Mouse (Mus musculus) hindbrain, postnatal 0 days (tissue): ENCODE measurements around the gene Slit3. TPM values are rescaled to one million over a fixed set of nuclear protein-coding genes. Genes with fewer than 3 reads are reported as not detected.

Experiments
- ATAC-seq: fragments of 200-750 bp; cut with Nextera tagmentation; 2 replicates; pipeline ENCODE4 v1.8.0; 2017; ENCODE audit warnings: mild to moderate bottlenecking, moderate TSS enrichment, moderate library complexity
- DNase-seq: peaks from one replicate; pipeline ENCODE4 v3.0.0-alpha.2; 2015; ENCODE audit warnings: low spot score
- H3K27ac ChIP-seq: fragments of 300-500 bp; sonication (generic); 2 replicates; pipeline ENCODE4 v1.5.1; 2014; ENCODE audit warnings: mild to moderate bottlenecking
- H3K27me3 ChIP-seq: fragments of 300-500 bp; sonication (generic); 2 replicates; pipeline ENCODE4 v1.6.1; 2014; ENCODE audit warnings: low read length, mixed read lengths; ENCODE audit not compliant: insufficient read depth
- H3K36me3 ChIP-seq: fragments of 300-500 bp; sonication (generic); 2 replicates; pipeline ENCODE4 v1.6.1; 2014; ENCODE audit warnings: low read length, mixed read lengths; ENCODE audit not compliant: insufficient read depth
- H3K4me1 ChIP-seq: fragments of 300-500 bp; sonication (generic); 2 replicates; pipeline ENCODE4 v1.6.1; 2014; ENCODE audit warnings: antibody characterized with exemption, low read length, mixed read lengths; ENCODE audit not compliant: insufficient read depth
- H3K4me2 ChIP-seq: fragments of 300-500 bp; sonication (generic); 2 replicates; pipeline ENCODE4 v1.6.1; 2014; ENCODE audit warnings: low read depth, mild to moderate bottlenecking, low read length, moderate library complexity, mixed read lengths
- H3K4me3 ChIP-seq: fragments of 300-500 bp; sonication (generic); 2 replicates; pipeline ENCODE4 v1.5.1; 2014; ENCODE audit warnings: low read length
- H3K9ac ChIP-seq: fragments of 300-500 bp; sonication (generic); replicated peaks from 2 replicates; pipeline ENCODE4 v1.6.1; 2014; ENCODE audit warnings: mild to moderate bottlenecking, low read length, moderate library complexity, mixed read lengths
- H3K9me3 ChIP-seq: fragments of 300-500 bp; sonication (generic); 2 replicates; pipeline ENCODE4 v1.6.1; 2016; ENCODE audit warnings: low read length, mixed read lengths
- CTCF ChIP-seq: IDR thresholded peaks from 2 replicates; pipeline ENCODE4 v1.5.1; 2016; ENCODE audit warnings: antibody characterized with exemption, control low read depth, low read depth
- WGBS: fragments of 180-500 bp; shearing (Covaris S2); extraction: QIAGEN DNeasy Blood & Tissue Kit; methylation state at CpG from one replicate; pipeline ENCODE4 v1.1.7; 2014; 5-methylcytosine and 5-hydroxymethylcytosine counted together
- polyA plus RNA-seq: library from polyadenylated mRNA; unstranded; fragments of >200 nt; fragmentation: Nextera tagmentation; extraction: Ambion mirVana; gene quantifications from 2 replicates; pipeline ENCODE4 v1.2.1, GENCODE M21; 2015
- total RNA-seq: library from RNA; depleted of rRNA; stranded (reverse); fragments of >200 nt; gene quantifications from 2 replicates; pipeline ENCODE4 v1.2.3, GENCODE M21; 2014

Gene Slit3
- total and polyA plus RNA-seq, 2 experiments from 2014 or later = 4.9 to 13.4 TPM

DNA sequence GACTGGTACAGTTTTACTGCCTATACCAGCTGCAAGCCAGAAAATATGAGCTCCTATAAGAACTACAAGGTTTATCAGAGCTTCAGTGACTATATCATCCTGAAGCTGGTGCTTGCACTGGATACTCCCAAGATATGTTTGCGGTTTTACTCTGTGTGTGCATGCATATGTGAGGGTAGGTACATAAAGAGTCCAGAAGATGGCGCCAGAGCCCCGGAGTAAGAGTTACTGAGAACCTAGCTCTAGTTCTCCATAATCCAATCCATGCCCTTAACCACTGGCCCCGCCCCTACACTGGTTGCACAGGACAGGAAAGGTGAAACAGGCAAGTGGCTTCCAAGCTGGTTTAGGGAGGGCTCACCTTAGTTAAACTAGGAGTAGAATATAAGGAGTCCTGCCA lies 246.2 kb downstream of the Slit3 start:
- WGBS = 89% methylated on average over 4 of the region's 4 CpGs
- TF ChIP-seq CTCF = no peak; the same call in 1 of the 2 replicates
- Histone ChIP-seq H3K27ac (no peak overlapping the region), H3K36me3 (no peaks in the 10 kb centered on the region), H3K9ac (no peak overlapping the region), H3K27me3 (no peaks in the 10 kb centered on the region), H3K4me3 (no peak overlapping the region), H3K4me2 (no peak overlapping the region), H3K4me1 (0 out of 2 replicates have a peak, but pooled peaks cover 3% of the 10 kb centered on the region), H3K9me3 (0 out of 2 replicates have a peak, but pooled peaks cover 1% of the 10 kb centered on the region)
- DNase-seq (no peak), ATAC-seq (no peak)

DNA sequence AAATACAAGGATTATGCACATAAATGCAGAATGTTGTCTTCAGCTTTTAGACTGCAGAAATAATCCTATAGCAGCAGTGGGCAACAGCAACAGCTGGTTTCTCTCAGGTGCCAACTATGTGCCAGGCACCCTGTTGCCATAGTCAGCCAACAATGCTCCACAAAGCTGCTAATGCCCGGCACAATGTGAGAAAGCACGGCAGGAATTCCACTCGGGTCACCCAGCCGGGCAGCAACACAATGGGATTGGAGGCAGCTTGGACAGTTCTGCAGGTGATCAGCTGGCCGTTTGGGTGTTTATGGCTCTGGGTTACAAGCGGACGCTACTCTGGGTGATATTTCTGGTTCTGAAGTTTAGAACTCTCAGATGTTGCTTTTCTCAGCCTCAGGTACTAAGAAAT lies 248.9 kb downstream of the Slit3 start:
- no peak overlapping the region for H3K27ac ChIP-seq
- WGBS = 33% methylated on average over 7 of the region's 7 CpGs
- no peak for TF ChIP-seq CTCF
- 0 out of 2 replicates have a peak, but pooled peaks cover 3% of the 10 kb centered on the region for H3K4me1 ChIP-seq
- no peaks in the 10 kb centered on the region for H3K36me3 ChIP-seq
- no peak overlapping the region for H3K9ac ChIP-seq
- H3K9me3 ChIP-seq = 0 out of 2 replicates have a peak, but pooled peaks cover 4% of the 10 kb centered on the region
- DNase-seq = peak; percentile 34
- ATAC-seq = no peak
- H3K4me2 ChIP-seq = no peak overlapping the region
- no peak overlapping the region for H3K4me3 ChIP-seq
- H3K27me3 ChIP-seq = no peaks in the 10 kb centered on the region

GRCm38 (mm10) chr11:35370705-35371104 lies 249.7 kb downstream of the Slit3 start:
- H3K4me1 ChIP-seq = 0 out of 2 replicates have a peak, but pooled peaks cover 3% of the 10 kb centered on the region
- 41% methylated on average over 5 of the region's 5 CpGs for WGBS
- no peaks in the 10 kb centered on the region for H3K36me3 ChIP-seq
- no peaks in the 10 kb centered on the region for H3K27me3 ChIP-seq
- no peak for TF ChIP-seq CTCF
- H3K4me3 ChIP-seq = no peak overlapping the region
- no peak overlapping the region for H3K4me2 ChIP-seq
- DNase-seq (no peak), ATAC-seq (no peak)
- 0 out of 2 replicates have a peak, but pooled peaks cover 4% of the 10 kb centered on the region for H3K9me3 ChIP-seq
- H3K9ac ChIP-seq = no peak overlapping the region
- H3K27ac ChIP-seq = no peak overlapping the region

DNA sequence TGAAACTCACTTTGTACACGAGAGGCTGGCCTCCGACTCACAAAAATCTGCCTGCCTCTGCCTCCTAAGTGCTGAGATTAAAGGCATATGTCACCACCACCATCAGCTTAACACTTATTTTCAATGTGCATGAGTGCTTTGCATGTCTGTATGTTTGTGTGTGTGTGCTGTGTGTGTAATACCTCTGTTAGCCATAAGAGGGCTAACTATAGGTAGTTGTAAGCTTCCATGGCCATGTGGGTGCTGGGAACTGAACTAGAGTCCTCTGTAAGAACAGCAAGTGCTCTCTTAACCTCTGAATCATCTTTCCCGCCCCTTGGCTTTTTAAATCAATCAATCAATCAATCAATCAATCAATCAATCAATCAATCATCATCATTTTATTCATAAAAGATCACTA lies 251.4 kb downstream of the Slit3 start:
- no peak for ATAC-seq
- H3K27ac ChIP-seq = no peak overlapping the region
- TF ChIP-seq CTCF = peak; percentile 34
- WGBS = 96% methylated on average over 3 of the region's 3 CpGs
- DNase-seq = no peak
- H3K27me3 ChIP-seq = no peaks in the 10 kb centered on the region
- 0 out of 2 replicates have a peak, but pooled peaks cover 3% of the 10 kb centered on the region for H3K4me1 ChIP-seq
- no peak overlapping the region for H3K9ac ChIP-seq
- H3K36me3 ChIP-seq = no peaks in the 10 kb centered on the region
- H3K4me3 ChIP-seq = no peak overlapping the region
- 0 out of 2 replicates have a peak, but pooled peaks cover 4% of the 10 kb centered on the region for H3K9me3 ChIP-seq
- H3K4me2 ChIP-seq = no peak overlapping the region

- H3K27ac ChIP-seq = no peak overlapping the region
- no peak overlapping the region for H3K9ac ChIP-seq
- DNase-seq (no peak), ATAC-seq (no peak)
- no peak for TF ChIP-seq CTCF
- H3K27me3 ChIP-seq = no peaks in the 10 kb centered on the region
- no peaks in the 10 kb centered on the region for H3K36me3 ChIP-seq
- no peak overlapping the region for H3K4me2 ChIP-seq
- WGBS = 66% methylated on average over 4 of the region's 4 CpGs
- 0 out of 2 replicates have a peak, but pooled peaks cover 4% of the 10 kb centered on the region for H3K9me3 ChIP-seq
- no peak overlapping the region for H3K4me3 ChIP-seq
- 0 out of 2 replicates have a peak, but pooled peaks cover under 1% of the 10 kb centered on the region for H3K4me1 ChIP-seq
Measured at GRCm38 (mm10) chr11:35375072-35375471, 254.0 kb downstream of the Slit3 start.

- TF ChIP-seq CTCF = no peak
- 0 out of 2 replicates have a peak, but pooled peaks cover 4% of the 10 kb centered on the region for H3K27me3 ChIP-seq
- 95% methylated on average over 7 of the region's 7 CpGs for WGBS
Measured at GRCm38 (mm10) chr11:35378802-35379201, 257.8 kb downstream of the Slit3 start.

GRCm38 (mm10) chr11:35379407-35379806 lies 258.4 kb downstream of the Slit3 start:
- Histone ChIP-seq H3K9me3 (no peaks in the 10 kb centered on the region), H3K9ac (no peak overlapping the region), H3K27ac (no peak overlapping the region), H3K4me3 (no peak overlapping the region), H3K27me3 (0 out of 2 replicates have a peak, but pooled peaks cover 4% of the 10 kb centered on the region), H3K36me3 (no peaks in the 10 kb centered on the region), H3K4me2 (no peak overlapping the region), H3K4me1 (no peaks in the 10 kb centered on the region)
- DNase-seq (no peak), ATAC-seq (no peak)
- no peak for TF ChIP-seq CTCF
- whole genome bisulfite sequencing = 80% methylated on average over 7 of the region's 7 CpGs

More at GRCm38 (mm10) chr11:35378802-35379201, 257.8 kb downstream of the Slit3 start:
- Histone ChIP-seq H3K4me1 (no peaks in the 10 kb centered on the region), H3K9me3 (no peaks in the 10 kb centered on the region), H3K4me2 (no peak overlapping the region), H3K4me3 (no peak overlapping the region), H3K36me3 (no peaks in the 10 kb centered on the region), H3K27ac (no peak overlapping the region), H3K9ac (no peak overlapping the region)
- ATAC-seq = no peak
- DNase-seq = no peak
